Mouse (Mus musculus) ES-E14 (cell line): ENCODE data around the gene Copb2.

Experiments
- CHD2 ChIP-seq: IDR thresholded peaks from 2 replicates; pipeline ENCODE4 v1.6.1; 2014; ENCODE audit warnings: mild to moderate bottlenecking, low read depth, low read length, inconsistent platforms
- MAFK ChIP-seq: IDR thresholded peaks from 2 replicates; pipeline ENCODE4 v1.6.1; 2014; ENCODE audit warnings: mild to moderate bottlenecking, low read depth, low read length, inconsistent platforms; ENCODE audit not compliant: insufficient read depth
- ZC3H11A ChIP-seq: IDR thresholded peaks from 2 replicates; pipeline ENCODE4 v1.6.1; 2012; ENCODE audit warnings: low read depth, mild to moderate bottlenecking, inconsistent platforms, low read length, borderline replicate concordance
- ZNF384 ChIP-seq: IDR thresholded peaks from 2 replicates; pipeline ENCODE4 v1.6.1; 2012; ENCODE audit warnings: low read depth, low read length, inconsistent platforms

DNA sequence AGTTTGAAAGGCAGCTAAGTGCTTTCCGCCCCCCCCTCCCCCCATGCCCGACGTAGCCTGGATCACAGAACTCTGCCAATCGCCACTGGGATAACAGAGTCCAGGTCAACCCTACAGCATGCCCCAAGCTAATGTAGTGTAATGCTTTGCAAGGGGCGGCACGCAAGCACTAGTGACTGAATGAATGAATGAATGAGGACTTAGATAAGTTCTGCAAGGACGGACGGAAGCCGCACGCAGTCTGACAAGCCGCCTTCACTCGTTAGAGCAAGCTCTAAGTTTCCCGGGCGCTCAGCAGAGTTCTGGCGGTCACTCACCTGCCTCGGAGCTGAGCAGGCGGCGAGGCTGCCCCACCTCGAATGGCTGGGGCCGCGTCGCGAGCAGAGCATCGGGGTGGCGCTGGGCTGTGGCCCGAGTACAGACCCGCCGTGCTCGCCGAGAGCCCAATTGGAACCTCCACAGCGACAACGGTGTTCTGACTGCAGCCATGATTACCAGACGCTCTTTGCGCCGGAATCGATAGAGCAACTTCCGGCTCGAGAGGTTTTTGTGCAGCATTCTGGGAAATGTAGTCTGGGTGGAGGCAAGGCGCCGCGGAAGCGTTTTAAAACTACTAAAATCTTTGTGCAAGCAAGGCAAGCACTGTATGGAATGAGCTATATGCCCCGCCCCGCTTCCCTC lies 37.8 kb downstream of the Copb2 start, which contains the start of gene Mrps22:
- TF ChIP-seq MAFK = no peak
- no peak for TF ChIP-seq ZNF384
- TF ChIP-seq ZC3H11A = no peak
- TF ChIP-seq CHD2 = no peak
